Mouse (Mus musculus) layer of hippocampus, adult 18-20 months (tissue): ENCODE measurements at regions not wholly inside any gene's neighbourhood (a gene's known extent, or its start where the extent isn't known, plus 50 kb on each side); places are given as distances from the start of the nearest gene placed in this dataset.

Experiments used
- DNase-seq, 2 experiments: peaks; one replicate each; pipeline ENCODE4 v3.0.0; 2022; ENCODE audit warnings: low spot score in 2 of 2

DNA sequence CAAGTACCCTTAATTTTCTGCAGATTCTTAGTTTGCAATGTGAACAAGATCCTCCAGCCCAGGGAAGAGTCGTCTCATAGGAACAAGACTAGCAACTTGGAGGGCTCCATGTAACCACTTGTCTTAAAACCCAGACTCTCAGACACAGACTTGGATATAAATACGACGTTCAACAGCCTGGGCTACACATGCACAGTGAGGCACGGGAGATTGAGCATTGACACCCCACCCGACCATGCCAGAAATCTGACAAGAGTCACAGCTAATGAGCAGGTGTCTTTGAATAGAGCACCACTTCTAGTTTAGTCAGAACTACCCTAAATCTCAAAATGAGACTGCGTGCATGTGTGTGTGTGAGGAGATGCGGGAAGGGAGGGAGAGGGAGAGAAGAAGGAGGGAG, 243.5 kb downstream of the Sox4 start:
- DNase-seq = no peak

DNA sequence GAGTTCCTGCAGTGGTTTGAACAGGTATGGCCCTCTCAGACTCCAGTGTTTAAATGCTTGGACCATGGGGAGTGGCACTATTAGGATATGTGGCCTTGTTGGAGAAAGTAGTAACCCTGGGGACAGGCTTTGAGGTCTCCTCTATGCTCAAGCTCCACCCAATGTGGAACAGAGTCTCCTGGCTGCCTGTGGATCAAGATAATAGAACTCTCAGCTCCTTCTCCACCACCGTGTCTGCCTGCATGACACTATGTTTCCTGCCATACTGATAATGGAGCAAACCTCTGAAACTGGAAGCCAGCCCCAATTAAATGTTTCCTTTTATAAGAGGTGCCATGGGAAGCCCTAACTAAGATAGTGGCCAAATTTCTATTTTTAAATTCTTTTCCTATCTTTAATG, 252.2 kb downstream of the Sox4 start:
- DNase-seq = no peak

- DNase-seq = no peak
Measured at GRCm38 (mm10) chr13:28700081-28700480, 253.4 kb downstream of the Sox4 start.

- DNase-seq = no peak
Measured at GRCm38 (mm10) chr13:28699490-28700032, 254.0 kb downstream of the Sox4 start.

GRCm38 (mm10) chr13:28697796-28698678, 255.5 kb downstream of the Sox4 start:
- no peak for DNase-seq

DNA sequence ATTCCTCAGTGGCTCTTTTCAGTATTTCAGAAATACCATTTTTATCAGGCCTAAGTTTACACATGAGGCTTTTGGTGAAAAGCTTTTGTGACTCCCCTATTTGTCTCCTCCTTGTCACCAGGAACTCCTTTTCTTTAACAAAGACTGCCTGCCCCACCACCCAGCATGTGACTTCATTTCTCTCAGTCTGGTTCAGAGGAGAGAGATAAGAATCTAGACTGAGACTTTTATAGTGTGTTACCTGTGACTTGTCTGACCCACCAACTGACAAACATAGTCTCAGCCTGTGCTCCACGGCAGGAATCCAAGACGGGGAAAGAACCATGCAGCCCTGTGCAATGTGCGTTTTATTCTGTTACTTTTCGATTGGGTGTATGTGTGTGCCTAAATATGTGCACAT, 260.4 kb downstream of the Sox4 start:
- DNase-seq = no peak

DNA sequence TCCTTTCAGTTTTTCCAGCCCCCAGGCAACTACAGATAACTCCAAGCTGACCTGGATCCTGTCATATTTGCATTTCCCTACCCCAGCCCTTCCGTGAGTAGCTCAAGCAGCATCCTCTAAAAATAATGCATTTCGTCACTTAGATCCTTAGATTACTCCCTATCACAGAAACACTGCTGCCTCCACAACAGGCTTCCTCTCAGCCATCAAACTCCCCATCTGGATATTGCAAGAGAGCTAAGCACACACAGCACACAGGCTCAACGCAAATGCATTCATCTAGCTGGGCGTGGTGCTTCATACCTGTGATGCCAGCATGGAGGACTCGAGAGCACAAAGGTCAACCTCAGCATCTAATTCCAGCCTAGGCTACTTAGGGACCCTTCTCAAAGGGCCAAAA, 260.9 kb downstream of the Sox4 start:
- no peak for DNase-seq

GRCm38 (mm10) chr13:28690511-28691160, 262.9 kb downstream of the Sox4 start:
- no peak for DNase-seq

GRCm38 (mm10) chr13:28687838-28688237, 265.7 kb downstream of the Sox4 start:
- DNase-seq = no peak

- peak in 1 of 2 experiments; percentile 26 for DNase-seq
Measured at GRCm38 (mm10) chr13:28684311-28684710, 269.2 kb downstream of the Sox4 start.

GRCm38 (mm10) chr13:28680266-28680665, 273.2 kb downstream of the Sox4 start:
- DNase-seq = no peak

- DNase-seq = no peak
Measured at GRCm38 (mm10) chr13:28673622-28674021, 279.9 kb downstream of the Sox4 start.

GRCm38 (mm10) chr13:28671543-28671942, 282.0 kb downstream of the Sox4 start:
- DNase-seq = no peak

- DNase-seq = no peak
Measured at GRCm38 (mm10) chr13:28669832-28670585, 283.5 kb downstream of the Sox4 start.

GRCm38 (mm10) chr13:28666832-28667231, 286.7 kb downstream of the Sox4 start:
- no peak for DNase-seq

- no peak for DNase-seq
Measured at GRCm38 (mm10) chr13:28665150-28665549, 288.4 kb downstream of the Sox4 start.

GRCm38 (mm10) chr13:28664698-28665097, 288.8 kb downstream of the Sox4 start:
- no peak for DNase-seq

DNA sequence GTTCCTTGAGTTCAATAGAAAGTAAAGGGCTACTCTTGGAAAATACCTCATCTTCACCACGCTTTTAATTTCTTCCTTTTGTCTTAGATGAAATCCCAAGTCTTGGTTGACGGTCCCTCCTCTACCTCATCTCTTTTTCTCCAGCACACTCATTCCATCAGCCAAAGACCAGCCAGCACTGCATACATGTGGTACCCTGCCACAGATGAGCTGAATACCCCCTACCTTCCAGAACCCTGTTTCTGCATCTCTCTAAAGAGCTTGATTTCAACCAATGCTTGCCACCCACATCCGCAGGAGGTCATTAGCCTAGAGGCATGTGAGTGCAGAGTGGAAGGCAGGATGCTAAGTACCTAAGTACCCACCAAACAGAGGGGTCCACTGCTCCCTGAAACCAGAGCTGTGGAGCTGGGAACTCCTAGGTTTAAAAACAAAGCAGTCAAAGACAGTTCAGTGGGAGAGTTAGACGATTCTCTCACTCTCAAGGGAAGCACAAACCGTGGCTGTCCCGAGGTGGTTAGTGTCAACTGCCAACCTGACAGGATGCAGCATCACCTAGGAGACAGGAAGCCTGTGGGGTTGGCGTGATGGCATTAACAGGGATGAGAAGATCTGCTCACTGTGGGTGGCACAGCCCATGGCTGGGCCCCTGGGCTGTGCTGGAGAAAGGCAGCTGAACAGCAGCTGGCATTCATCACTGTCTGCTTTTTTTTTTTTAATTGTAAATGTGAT, 289.4 kb downstream of the Sox4 start:
- DNase-seq = no peak

GRCm38 (mm10) chr13:28663459-28663858, 290.1 kb downstream of the Sox4 start:
- no peak for DNase-seq

GRCm38 (mm10) chr13:28662316-28662752, 291.2 kb downstream of the Sox4 start:
- DNase-seq = no peak

- no peak for DNase-seq
Measured at GRCm38 (mm10) chr13:28660151-28660550, 293.4 kb downstream of the Sox4 start.
